Mouse (Mus musculus): ENCODE measurements around the gene Rhou.

GRCm38 (mm10) chr8:123701952-123702587 lies 48.3 kb downstream of the Rhou start:
- no peak for TF ChIP-seq CTCF (IDR thresholded peaks at IDR 0.05; ENCODE audit: borderline replicate concordance, insufficient read depth, low read length)
- TF ChIP-seq POLR2A (IDR thresholded peaks at IDR 0.05; ENCODE audit: low read depth, low read length): no peak

Measured in embryonic fibroblast, embryonic 13.5 days (primary cell).